Mouse (Mus musculus) heart, postnatal 14 days (tissue): ENCODE measurements around the gene Hspa12a. TPM values are rescaled to one million over a fixed set of nuclear protein-coding genes. Genes with fewer than 3 reads are reported as not detected.

Experiments used
- DNase-seq, 2 experiments: peaks; one replicate each; pipeline ENCODE4 v3.0.0; 2021 to 2022
- intact Hi-C: fragments of 180-260 bp; cut with DNase I; formaldehyde crosslinking; loops from one replicate; pipeline ENCODE4 v1.15.1; 2025
- total RNA-seq, 2 experiments: library from RNA; stranded (reverse); gene quantifications; 2 replicates each; pipeline ENCODE4 v1.2.3; 2021

The Hspa12a gene
- total RNA-seq, 2 experiments from 2014 or later, result 25.7 to 28.5 TPM

DNA sequence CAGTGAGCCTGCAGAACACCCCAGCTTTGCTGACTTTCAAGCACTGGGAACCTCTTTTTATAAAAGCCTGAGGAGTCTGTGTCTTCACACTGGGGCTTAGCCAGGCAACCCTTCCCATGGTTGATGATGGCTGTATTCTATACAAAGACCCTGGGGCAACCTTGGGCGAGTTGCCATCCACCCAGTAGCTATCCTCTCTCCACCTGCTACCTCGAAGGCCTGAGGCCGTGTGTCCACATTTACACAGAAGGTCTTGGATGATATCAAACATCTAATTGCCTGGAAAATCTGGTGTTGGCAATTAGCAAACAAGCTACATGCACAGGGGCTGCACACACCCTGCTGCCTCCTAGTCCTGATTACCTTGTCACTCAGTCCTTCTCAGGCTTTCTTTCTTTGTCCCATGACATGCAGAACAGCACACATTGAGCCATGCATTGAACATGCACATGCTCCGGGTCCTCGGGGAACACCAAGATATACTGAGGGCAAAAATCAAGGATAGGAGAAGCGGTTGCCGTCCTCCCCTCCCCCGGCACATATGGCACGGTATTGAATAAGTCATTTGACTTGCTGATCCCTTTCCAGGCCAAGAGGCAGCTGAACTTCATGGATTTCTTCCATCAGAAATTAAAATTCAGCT is 112.1 kb downstream of the Hspa12a start:
- no peak for DNase-seq
- intact Hi-C loops, result no loop called here

DNA sequence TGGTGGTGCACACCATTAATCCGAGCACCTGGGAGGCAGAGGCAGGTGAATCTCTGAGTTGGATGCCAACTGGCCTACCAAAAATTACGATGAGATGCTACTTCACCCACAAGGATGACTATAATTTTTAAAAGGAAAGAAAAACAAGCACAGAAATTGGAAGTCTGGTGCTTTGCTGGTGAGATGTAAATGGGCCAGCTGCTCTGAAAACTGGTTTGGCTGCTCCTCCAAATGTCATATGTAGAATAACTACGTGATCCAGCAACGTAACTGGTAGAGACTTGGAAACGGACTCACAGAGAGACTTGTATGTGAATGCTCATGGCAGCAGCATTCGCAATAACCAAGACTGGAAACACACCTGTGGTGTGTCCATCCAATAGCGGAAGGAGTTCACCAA is 113.3 kb downstream of the Hspa12a start:
- no peak for DNase-seq
- intact Hi-C loops, result no loop called here

DNA sequence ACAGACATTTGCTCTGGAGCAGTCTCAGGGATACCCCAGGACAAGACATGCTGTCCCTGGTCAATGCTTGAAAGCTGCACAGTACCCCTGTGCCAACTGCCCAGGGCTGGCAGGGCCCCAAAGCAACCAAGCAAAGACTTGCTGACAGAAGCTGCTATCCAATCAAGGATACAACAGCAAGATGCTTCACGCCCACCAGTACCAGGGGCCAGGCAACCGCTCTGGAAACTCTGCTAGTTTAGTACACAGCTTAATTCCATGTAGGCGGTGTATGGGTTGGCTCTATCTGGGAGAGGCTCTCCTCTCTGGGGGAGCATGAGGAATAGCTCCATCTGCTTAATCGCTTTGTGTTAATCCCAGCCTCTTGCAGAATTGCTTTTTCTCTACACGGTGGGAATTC is 113.9 kb downstream of the Hspa12a start:
- peak in 1 of 2 experiments; percentile 48 for DNase-seq
- intact Hi-C loops, result no loop called here

DNA sequence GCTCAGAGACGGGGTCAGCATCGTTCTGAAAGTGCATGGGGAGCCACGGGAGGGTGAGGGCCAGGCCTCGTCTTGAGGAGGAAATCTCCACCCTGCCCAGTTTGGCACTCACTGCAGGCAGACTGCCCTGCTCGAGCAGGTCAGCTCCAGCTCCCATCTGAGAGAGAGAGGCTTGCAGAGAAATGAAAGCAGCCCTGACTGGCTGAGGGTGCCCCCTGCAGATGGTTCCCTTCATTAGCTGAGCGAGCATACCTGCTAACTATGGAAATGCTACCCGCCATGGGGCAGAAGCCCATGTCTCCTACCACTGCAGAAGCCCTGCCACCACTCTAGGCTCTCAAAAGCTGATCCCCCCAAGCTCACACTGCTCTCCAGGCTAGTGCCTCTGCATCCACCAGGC is 115.8 kb downstream of the Hspa12a start:
- DNase-seq, result peak in 1 of 2 experiments; percentile 37
- intact Hi-C loops, result no loop called here

DNA sequence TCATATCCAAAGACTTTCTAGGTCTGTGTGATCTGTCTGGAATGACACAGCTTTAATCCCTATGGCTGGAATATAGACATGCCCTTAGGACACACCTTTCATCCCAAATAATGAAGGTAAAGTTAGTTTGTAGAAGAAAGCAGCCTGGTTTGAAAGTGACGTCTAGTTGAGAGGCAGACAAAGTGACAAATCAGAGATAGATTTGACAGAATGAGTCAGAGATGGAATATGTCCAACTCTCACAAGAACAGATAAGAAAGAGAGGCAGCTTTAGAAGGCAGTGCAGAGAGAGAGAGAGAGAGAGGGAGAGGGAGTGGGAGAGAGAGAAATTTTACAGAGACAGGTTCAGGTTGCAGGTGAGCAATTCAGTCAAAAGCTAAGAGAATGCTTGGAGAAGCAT is 119.1 kb downstream of the Hspa12a start:
- intact Hi-C loops, result no loop called here
- no peak for DNase-seq

DNA sequence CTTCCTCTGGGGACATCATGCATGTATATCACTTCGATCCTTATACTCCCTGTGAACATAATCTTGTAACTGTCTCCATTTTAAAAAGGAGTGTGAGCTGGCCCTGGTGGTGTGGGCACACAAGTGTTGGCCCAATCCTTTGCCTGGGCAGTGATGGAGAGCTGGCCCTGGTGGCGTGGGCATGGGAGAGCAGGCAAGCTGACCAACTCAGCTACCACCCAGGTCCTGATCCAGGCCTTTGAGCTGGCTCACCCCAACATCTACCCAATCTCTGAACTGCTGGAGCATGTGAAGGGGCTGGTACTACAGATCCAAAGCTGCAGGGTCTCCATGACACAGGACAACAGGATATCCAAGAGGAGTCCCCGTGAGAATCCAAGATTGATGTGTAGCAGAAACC is 120.2 kb downstream of the Hspa12a start:
- intact Hi-C loops, result loop anchor here (2.0 kb wide), 1 partner anchor 16 kb away; no protein-coding TSS in a partner anchor

DNA sequence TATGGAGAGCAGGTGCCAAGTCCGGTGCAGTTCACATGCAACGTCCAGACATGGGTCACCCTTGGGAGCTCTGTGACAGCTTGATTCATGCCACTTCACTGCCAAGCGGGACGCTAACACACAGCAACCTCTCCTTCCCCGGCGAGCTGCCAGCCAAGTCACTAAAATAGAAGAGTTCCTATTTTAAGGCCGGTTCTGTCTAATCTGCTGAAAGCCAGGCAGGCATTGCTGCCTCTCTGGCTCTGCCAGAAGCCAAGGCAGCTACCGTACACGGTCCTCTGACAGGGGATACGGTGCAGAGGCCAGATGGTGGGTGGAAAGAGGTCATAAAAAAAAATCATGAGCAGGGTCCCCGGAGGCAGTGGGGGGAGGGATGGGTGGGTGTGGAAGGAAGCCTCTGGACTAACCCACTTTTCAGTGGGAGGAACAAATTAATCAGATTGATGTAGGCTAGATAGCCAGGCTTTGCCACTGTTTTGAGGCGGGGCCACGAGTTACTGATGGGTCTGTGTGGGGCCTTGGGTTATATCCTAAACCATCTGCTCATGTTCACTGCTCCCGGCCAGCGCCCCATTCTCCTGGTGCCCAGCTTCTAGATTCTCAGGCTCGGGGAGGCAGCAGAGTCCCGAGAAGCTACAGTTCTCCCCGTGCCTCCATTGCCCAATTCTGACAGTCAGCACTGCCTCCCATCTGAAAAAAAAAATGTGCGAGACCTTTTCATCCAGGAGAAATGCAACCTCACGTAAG is 120.8 kb downstream of the Hspa12a start:
- intact Hi-C loops, result loop anchor here (2.0 kb wide), 1 partner anchor 16 kb away; no protein-coding TSS in a partner anchor
- DNase-seq, result peak; percentile 76 to 85

More for the DNA sequence above, 120.2 kb downstream of the Hspa12a start:
- DNase-seq, result no peak

DNA sequence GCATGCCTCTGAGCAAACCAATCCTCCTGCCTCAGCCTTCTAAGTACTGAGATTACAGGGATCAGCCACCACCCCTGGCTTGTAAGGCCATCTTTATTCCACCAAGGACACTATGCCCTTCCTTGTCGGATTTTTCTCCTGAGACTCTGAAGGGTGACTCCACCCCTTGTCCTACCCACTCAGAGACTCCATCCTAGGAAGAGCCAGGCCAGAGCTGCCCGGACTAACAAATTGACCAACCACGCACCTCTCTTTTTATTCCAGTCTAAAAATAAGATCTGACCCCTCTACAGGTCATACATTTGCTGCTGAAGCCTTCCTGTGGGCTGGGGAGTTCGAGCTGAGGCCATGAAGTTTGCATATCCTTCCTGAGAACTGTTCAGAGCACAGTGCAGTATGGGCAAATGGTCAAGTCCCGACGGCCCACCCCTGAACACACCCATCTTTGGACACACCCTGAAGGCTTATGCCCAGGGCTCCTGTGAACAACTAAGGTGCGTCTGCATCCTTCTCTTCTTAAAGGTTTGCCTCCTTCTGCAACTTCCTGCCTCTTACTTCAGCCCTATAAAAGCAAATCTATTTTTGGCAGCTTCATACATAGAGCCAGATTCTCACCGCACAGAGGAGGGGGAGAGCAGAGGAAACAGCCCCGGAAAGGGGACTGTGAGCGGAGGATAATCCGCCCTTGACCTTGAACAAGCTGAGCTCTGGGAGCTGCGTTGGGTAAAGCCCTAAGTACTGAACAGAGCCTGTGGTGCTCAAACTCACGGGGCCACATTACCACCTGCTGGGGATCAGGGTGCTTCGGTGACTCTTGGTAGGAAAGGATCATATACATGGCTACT is 124.7 kb downstream of the Hspa12a start:
- intact Hi-C loops, result loop anchor here (2.0 kb wide), 1 partner anchor 40 kb away; no protein-coding TSS in a partner anchor

DNA sequence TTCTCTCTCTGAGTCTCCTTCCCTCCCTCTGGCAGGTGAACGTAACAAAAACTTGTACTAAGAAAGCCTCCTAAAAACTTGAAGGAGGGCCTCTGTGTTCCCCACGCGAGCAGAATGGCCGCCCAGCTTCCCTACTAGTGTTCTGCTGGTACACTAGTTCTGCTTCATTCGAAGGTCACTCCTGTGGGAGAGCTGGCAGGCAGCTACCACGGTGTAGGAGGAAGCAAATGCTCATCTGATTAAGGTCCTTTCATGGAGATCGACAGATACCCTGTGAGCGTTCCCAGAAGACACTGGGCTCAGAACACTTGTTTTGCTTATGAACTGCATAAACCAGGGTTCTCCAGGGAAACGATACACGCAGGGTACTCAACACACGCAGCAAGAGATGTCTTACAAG is 126.1 kb downstream of the Hspa12a start:
- intact Hi-C loops, result no loop called here
- DNase-seq, result no peak

More for the DNA sequence above, 124.7 kb downstream of the Hspa12a start:
- DNase-seq, result peak in 1 of 2 experiments; percentile 26

DNA sequence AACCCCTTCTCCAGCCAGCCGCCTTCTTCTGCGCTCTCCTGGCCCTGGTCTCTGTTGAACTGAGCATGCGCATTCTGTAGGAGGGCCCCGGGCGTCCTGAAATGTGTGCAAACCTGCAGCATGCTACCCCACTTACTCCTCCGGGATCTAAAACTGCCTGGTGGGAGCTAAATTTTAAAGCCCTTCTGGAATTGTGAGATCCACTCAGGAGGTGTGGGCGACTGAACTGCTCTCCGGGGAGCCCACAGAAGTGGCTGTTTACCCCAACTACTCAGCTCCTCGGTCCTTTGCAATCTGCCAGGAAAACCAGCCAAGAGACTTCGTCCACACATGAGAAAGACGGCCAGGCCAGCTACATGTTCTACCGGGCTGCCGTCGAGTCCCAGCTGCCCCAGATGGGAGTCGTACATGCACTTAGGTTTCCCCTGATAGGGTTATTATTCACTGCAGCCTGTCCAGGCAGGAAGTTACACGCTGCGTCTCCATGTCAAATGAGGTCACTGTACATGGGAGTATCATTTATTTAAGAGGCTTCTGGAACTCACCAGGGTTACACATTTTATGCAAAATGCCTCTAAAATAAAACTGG is 126.9 kb downstream of the Hspa12a start:
- intact Hi-C loops, result no loop called here
- DNase-seq, result peak; percentile 60 to 64

DNA sequence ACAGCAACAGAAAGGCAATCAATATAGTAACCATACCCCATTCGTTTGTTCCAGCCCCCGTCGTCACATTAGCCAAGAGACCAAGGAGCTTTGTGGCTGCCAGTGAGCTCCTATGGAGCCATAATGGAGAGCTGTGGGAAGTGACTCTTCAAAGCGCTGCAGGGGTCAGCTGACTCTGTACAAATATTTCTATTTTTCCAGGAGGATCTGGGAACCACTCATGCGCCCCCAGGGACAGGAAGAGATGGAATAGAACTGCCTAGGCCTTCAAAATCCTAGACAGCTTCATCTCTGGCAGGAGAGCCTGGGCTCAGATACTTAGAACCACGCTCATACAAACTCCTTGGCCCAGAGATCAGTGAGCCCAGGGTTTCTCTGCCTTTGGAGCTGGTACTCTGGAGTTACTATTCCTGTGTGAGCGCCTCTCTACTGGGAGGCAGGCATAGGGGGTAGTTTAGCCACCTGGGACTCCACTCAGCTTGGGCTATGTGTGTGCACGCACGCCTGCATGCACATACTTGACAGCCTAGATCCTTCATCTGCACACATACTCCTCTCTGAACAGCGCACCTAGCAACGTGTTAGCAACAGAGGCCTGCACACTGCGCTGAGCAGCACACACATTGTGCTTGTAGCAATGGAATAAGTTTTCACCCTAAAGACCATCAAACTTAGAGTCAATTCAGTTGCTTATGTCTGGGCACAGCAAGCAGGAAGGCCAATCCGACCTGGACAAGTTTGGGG is 128.1 kb downstream of the Hspa12a start:
- no peak for DNase-seq
- intact Hi-C loops, result no loop called here

DNA sequence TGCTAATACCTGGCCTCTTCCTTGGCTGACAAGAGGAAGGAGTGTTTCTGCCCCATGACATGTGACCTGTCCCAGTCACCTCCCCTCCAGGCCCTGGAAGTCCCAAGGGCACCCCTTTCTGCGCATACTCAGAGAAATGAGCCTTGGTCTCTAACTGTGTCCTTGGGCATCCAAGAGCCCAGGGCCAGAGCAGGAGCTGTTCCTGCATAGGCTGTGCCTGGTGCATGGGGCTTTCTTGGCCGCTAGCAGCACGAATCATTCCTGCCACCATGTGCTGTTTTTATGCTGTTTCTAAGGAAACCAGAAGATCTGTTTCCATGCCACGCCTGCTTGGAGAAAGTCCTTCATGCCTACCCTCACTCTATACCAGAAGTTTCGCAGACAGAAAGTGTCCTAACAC is 132.9 kb downstream of the Hspa12a start:
- intact Hi-C loops, result no loop called here
- no peak for DNase-seq

DNA sequence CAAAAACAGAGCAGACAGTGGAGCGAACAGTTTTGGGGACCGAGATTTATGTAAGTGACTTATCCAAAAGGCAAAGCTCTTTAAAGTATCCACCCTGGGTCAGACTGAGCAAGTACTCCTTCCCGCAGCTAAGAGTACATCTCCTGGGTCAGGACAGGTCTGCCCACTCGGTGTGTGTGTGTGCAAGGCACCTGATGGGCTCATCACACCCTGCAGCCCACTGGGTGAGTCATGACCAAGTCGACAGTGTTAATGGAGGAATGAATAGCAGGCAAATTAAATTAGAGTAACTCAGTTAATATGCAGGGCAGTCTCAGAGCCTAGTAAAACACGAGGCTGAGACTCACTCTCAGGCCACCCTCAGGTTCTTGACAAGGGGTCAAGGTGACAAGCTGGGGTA is 134.6 kb downstream of the Hspa12a start:
- DNase-seq, result no peak
- intact Hi-C loops, result loop anchor here (5.0 kb wide), 1 partner anchor 388 kb away; no protein-coding TSS in a partner anchor

DNA sequence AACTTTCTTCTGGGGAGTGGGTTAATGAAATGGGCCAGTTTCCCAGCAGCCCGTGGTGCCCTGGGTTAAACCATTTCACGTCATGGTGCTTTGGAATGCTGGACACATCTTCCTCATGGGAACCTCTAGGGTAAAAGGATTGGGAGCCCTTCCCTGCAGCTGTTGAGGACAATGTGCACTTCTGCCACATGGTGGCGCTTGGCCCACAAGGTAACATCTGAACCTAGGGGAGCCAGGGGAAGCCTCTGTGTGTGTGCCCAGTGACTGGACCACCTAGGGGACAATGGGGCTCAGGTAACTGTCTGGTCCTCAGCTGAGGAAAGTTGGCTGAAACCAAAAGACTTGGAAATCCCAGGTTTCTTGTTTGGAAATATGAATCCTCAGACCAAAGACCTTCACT is 137.1 kb downstream of the Hspa12a start:
- DNase-seq, result peak; percentile 79 to 87
- intact Hi-C loops, result loop anchor here (1.0 to 5.0 kb wide), 4 partner anchors 16 to 391 kb away; no protein-coding TSS in a partner anchor

DNA sequence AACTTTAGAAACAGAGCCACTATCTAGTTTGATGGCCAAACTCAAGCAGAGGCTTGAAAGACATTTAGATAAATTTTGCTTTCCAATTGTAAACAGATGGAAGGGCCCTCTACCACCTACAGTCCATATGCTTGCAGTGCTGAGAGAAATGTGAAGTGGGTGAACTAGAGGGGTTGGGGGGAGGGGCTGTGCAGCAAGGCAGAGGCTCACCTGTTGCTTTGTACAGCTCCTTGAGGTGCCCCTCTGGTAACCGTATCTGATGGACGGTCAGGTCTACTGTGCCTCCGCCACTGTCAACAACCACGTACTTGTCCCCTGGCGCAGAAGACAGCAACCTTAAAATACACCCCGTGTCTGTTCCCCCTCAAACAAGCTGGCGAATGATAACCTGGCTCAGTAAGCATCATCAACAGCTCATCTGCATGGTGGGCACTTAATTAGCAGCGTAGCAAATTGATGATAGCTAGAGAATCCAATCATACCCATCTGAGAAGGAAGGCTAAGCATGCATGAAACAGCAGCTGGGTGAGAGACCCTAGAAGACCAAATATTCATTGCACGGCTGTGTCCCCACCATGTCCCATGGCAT is 138.2 kb downstream of the Hspa12a start:
- intact Hi-C loops, result loop anchor here (5.0 kb wide), 1 partner anchor 392 kb away; no protein-coding TSS in a partner anchor
- DNase-seq, result no peak

DNA sequence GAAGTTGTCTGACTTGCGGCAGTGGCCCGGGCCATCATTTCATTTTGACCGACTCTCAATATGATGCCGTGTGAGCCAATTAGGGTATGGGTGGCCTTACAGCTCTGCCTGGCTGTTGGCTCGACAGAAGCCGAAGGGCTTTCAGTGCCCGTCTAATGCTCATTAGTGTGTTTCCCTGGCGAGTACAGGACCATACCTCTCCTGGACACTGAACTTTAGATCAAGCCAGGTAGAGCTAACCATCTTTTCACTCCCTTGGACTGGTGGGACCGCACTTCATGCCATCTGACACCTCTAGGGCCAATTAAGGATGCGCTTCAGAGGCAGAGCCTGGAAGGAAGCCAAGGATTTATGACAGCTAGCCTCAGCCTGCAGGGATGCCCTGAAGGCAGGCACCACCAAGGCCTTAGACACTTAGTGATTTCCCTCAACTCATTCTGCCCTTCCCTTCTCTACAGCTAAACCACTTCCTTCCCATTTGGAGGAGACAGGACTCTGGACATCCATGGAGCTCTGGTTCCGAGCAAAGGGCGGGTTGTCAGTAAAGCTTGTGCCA is 148.3 kb downstream of the Hspa12a start:
- intact Hi-C loops, result no loop called here
- DNase-seq, result no peak

DNA sequence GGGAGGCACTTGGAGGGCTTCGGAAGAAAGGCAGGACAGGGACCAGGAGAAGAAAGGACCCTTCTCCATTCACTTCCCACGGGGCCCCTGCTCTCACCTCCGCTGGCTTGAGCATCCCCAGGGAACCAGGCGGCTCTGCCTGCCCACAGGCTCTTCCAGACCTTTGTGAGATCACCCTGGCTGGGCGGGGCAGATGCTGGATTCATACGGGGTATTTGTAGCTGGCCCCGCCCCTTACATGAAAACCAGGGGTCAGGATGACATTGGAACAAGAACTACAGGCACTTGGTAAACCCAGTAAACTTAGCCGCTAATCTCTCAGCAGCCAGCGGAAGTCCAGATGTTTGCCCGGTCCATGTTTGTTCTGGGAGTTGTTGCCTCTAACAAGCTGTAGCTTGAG is 149.2 kb downstream of the Hspa12a start, which contains the start of gene 1700019N19Rik:
TSS of gene 1700019N19Rik (minus strand) at position 178 of the 400 bp plus-strand sequence.
- intact Hi-C loops, result no loop called here
- DNase-seq, result no peak

DNA sequence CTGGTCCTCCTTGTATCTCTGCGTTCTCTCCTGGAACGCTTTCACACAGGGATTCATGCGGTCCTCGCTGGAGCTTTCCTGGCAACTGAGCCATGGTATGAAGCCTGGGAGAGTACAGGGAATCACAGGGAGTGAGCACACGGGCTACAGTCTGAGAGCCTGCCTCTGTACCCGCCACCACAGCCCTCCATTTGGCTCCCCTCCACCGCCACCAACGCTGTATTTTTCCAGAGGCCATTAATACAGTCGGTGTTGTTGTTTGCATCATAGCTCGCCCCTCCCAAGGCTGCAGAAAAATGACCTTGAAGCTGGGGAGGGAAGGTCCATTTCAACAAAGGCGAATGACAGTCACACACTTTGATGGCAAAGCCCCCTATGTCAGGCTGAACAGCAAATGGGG is 154.3 kb downstream of the Hspa12a start:
- intact Hi-C loops, result no loop called here
- DNase-seq, result no peak

DNA sequence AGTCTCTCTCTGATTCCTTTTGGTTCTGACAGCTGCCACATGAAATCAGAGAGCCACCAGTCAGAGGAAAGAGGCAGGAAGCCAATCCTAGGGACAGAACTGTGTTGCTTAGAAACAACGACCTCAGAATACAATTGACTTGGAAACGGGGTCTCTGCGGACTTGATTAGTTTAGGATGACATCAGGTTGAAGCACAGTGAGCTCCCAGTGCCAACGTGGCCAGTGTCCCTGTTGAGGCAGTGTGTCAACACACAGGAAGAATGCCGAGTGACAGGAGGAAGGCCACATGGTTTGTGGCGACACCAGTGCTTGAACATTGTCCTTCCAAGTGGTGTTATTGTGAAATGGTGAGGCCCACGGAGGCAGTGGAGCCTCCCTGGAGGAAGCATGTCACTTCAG is 159.5 kb downstream of the Hspa12a start:
- DNase-seq, result no peak
- intact Hi-C loops, result no loop called here
